Mouse (Mus musculus) heart, adult 2 months (tissue): Measurements from ENCODE around the gene Edem1.

Source experiments
- CTCF ChIP-seq: fragments of 200-600 bp; IDR thresholded peaks from 2 replicates; pipeline ENCODE4 v1.8.1; 2022; ENCODE audit warnings: antibody characterized with exemption, mild to moderate bottlenecking, moderate library complexity
- EP300 ChIP-seq: fragments of 200-500 bp; IDR thresholded peaks from 2 replicates; pipeline ENCODE4 v1.6.1; 2011; ENCODE audit warnings: low read depth, low read length, control low read depth; ENCODE audit not compliant: insufficient read depth
- POLR2A ChIP-seq: fragments of 200-500 bp; IDR thresholded peaks from 2 replicates; pipeline ENCODE4 v1.6.1; 2011; ENCODE audit warnings: mild to moderate bottlenecking, low read depth, low read length, control low read depth; ENCODE audit not compliant: insufficient read depth

DNA sequence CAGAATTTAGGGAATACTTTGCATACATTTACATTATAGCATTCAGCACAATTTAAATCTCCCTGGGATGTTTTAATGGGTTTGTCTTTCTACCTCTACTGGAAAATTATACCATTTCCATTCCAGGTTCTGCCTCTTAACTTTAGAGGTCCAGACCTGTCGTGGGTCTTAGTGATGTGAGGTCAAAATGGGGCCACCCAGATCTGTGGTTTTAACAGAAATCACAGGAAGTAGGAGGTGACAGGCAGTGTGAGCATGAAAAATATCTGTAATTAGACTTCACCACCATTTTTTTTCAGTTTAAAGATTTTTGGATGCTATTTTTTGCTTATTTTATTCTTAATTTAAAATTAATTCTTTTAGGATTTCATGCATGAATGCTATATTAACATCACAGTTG is 78.1 kb downstream of the Edem1 start:
- TF ChIP-seq CTCF, result no peak
- TF ChIP-seq POLR2A, result no peak
- no peak for TF ChIP-seq EP300
